Mouse (Mus musculus) spleen, embryonic (tissue): Measurements from ENCODE around the gene Gm10277.

Experiments
- CTCF ChIA-PET: fragments of 350-600 bp; sonication (Branson Sonifier 250); formaldehyde crosslinking; loops from one replicate; lab custom pipeline; 2022; lab: Charles Lee

Gm10277 gene

DNA sequence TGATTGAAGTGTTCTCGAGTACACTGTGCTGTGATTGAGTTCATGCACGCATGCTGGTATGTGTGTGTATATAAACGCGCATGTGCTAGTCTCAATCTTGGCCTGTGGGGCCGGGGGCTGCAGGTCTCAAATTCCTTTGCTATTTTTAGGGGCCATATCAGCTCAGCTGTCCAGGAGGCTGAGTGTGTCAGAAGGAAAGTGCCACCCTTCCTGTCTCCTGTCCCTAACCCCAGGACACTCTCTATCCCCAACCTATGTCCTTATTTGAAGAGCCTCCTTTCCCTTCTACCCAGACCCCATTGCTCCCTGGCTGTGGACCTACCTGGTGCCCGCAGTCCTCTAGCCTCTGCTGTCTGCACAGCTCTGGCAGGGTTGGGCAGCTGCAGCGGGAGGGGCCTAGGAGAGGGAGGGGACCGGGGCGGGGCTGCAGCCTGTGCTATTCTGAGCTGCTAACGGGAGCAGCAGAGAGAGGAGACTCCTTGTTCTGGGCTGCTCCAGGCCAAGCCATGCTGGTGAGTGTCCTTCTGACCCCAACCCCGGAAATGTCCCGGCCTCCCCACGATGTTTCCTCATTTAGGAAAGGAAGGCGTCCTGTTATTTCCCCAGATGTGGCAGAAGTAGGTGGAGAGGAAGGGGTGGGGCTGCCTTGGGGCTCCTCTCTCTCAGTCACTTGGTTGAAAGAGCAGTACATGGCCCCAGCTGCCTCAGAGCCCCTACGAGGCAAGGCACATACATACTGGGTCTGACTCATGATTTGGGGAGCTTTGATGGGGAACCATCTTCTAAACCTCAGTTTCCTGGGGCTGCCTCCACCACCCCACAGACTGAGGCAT lies 13.5 kb upstream of the Gm10277 start:
- CTCF ChIA-PET: no interaction called here

DNA sequence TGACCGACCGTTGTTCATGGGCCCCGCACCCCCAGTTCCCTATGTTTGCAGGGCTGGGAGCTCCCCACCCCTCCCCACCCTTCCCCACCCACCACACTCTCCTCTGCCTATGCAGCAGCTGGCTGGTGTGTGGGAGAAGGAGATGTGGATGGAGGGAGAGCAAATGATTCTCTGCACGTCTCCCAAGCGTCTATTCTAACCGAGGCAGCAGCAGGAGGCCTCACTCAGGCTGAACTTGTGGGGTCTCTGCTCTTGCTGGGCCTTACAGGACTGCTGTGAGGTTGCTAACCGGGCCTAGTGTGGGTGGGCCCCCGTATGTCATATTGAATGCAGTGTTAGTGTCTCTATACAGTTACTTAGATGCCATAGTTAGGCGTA lies 12.9 kb upstream of the Gm10277 start:
- CTCF ChIA-PET: no interaction called here

DNA sequence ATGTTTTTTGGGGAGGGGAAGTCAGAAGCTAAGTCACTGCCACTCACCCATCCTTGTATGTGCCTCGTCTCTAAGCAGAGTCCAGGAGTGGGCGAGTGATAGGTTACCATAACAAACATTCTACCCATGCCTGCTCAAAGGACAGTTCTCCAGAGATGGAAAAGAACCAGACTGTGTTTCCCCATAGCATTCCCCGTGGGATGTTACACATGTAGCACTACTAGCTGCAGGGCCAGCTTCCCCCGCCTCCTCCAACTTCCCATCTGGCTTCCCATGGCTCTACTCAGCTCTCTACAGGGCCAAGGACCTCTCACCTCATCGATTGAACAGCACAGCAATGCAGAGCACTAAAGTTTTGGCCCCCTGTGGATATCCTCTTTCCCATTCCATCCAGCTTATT lies 7.7 kb upstream of the Gm10277 start:
- CTCF ChIA-PET: interaction anchor here (1.2 kb wide), 1 partner anchor 12 kb away, joined by 3 read pairs; no protein-coding TSS in a partner anchor

DNA sequence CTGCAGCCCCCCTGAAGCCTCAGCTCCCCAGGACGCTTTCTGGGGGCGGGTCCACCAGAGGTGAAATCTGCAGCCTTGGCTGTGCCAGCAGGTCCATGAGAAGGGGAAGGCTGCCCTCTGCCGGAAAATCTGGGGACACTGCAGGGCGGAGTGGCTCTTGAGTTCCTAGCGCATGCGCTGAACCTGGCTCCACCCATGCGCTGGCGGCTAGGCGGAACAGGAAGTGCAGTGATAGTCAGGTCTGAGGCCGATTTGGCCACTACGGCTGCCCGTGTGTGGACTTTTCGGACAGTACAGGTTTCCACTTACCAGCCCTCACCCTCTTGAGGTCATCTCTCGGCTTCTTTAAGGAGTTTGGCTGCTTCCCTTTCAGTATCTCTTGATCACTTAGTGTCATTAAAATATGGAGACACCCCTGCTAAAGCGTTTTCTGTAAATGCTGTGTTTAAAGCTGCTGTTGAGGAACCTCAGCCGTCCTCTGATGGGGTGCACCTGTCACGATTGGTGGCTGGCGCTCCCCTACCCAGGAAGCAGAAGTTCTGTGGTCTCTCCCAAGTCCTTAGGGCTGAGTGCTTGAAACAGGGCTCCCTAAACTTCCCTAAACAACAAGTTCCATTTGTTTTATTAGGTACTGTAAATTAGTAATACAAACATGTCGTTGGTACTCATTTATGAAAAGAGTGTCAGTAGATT lies 5.8 kb upstream of the Gm10277 start:
- CTCF ChIA-PET: interaction anchor here (0.5 to 1.1 kb wide), 3 partner anchors 31 to 164 kb away, joined by 3 to 7 read pairs (median 4); partner anchors contain the start of gene Myo18a

DNA sequence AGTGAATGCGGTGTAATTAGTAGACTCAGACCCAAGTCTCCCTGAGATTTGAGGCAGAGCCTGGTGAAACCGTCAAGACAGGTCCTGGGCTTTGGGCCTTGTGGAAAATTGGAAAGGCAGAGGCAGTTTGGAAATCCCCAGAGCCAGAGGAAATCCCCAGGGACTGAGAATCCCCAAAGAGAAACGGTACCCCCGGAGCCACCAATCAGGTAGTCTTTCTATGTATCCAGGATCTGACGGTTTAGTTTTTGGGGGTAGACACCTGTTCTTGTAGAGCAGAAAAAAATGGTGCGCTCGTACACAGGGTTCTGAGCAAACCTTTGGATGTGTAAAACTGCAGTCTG lies 5.0 kb upstream of the Gm10277 start:
- CTCF ChIA-PET: interaction anchor here (0.5 to 1.0 kb wide), 2 partner anchors 30 to 115 kb away, joined by 3 to 7 read pairs; partner anchors contain the start of gene Myo18a

DNA sequence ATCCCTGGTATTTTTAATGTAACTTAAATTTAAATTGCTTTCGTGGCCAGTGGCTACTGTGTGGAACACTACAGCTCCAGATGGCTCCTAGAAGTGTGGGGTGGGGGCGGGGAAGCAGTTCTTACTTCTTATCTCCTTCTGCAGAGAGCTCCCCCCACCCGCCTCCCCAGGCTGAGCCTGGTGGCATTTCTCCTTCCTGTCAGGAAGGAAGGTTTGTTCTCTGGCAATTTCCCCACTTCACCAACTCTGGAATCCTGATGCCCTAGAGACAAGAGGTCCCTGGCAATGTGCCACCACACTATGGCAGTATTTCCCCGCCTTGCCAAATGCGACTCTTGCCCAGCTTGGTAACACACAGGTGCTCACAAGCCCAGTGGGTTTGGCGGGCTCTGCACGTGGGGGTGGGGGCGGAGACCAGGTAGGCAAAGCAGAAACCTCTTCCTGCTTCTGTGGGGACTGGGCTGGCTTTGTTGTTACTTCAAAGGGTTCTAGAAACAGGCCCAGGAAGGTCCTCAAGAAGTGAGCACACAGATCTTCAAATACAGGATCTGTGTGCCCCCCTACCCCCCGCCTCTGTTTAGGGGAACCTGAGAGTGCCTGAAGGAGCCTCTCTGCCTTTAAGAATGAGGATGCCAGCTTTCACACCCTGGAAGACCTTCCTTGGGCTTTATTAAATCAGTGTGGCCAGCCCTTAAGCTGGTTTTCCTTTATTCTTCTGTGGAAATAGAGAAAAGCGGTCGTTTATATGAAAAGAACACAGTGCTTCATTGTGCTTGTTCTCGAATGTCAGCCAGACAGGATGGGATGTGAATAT lies 4.4 kb upstream of the Gm10277 start:
- CTCF ChIA-PET: interaction anchor here (0.6 to 1.0 kb wide), 2 partner anchors 29 to 494 kb away, joined by 3 read pairs; partner anchors contain the start of gene Myo18a

DNA sequence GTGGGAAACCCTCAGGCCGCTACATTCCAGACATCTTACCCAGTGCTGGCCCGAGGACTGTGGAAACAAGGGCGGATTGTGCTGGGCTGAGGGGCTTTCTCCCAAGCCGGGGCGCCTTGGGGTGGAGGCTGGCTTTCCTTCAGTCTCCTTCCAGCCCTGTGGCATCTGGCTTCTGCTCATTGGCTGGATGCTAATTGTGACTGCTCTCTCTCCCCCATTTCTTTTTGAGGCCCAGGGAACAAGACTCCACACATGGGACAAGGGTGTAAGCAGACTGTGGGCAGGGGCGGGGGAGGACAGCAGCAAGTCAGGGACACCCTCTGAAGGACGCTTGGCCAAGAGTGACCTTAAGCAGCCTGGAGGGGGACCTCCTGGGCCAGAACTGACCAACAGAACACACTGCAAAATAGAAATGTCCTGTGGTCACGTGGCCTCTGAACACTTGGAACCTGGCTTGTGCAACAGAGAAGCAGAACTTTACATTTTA lies 3.7 kb upstream of the Gm10277 start:
- CTCF ChIA-PET: no interaction called here

DNA sequence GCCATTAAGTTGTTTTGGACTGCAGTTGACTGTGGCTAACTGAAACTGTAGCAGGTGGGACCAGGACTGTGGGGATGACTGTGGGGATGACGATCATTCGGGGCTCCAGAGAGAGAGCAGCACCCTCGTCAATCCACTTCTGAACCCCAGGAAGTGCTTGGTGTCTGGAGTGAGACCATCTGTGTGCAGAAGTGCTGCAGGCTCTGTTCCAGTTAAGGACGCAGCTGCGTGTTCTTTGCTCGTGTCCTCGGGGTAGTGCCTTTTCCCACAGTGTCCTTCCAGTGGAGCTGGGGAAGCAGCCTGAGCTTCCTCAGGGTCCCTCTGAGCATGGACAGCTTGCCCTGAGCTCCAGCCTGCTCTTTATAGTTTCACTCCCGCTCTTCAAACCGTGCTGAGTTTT lies 2.7 kb upstream of the Gm10277 start:
- CTCF ChIA-PET: no interaction called here

DNA sequence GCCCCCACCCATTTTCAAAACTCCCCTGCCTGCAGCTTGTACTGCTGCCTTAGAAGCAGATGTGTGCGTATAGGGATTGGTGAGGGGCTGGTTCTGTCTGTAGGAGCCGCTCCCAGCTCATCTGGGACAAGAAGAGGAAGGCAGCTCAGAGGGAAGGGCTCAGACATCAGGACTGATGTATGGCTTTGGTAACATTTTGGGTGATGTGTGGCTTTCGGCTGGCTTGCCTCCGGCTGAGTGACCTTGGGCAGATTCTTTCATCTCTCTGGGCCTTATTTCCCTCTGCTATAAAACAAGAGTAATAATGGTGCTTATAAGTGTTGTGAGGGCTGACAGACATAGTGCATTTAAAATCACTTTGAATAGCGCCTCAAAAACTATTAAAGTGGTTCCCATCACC lies 2.0 kb upstream of the Gm10277 start:
- CTCF ChIA-PET: interaction anchor here (0.7 kb wide), 1 partner anchor 183 kb away, joined by 13 read pairs; no protein-coding TSS in a partner anchor

DNA sequence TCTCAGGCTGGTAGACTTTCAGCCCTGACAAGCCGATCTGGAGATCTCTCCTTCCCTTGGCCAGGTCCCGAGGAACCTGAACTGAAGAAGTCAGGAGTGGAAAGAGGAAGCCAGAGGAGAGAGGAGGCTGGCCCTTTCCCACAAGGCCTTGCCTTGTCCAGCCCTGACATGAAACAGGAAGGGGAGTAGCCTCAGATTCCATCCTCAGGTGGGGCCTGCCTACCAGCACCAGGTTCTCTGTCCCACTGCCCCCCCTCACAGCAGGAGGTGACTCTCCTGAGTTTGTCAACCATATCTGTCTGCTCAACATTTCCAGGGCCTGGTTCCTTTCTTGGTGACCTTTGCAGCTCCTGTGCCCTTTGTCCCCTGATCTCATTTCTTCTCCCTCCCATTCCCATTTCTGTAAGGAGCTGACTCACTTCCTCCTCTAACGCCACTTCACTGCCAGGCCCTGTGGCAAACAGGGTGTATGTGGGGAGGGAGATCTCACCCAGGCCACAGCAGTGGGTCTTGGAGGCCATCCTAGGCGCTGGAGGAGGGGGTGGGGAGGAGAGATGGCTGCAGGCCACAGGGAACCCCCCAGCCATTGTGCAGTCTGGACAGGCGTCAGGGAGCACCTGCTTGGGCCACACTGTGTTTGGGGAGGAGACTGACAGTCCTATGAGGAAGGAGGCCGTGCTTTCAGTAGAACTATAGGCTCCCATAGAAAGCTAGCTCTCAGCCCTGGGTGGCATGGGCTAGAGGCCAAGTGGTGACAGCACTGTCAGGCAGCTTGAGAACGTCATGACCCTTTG lies 1.6 kb downstream of the Gm10277 start:
- CTCF ChIA-PET: interaction anchor here (0.6 kb wide), 2 partner anchors 9 to 75 kb away, joined by 3 to 5 read pairs; no protein-coding TSS in a partner anchor

DNA sequence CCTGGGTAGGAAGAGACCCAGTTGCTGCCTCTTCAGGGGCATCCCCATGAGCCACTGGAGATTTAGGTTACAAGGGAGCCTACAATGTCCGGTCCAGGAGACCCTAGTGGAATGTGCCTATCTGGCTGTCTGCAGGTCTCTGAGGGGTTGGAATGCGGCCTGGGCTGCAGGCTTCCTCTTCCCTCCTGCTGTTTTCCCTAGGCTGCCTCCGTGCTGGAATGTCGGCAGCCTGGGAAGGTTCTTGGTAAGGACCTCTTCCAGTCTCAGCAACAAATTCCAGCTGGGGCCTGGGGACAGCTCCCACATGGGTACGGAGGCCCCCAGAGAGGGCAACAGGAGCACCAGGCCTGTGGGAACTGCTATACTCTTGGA lies 2.2 kb downstream of the Gm10277 start:
- CTCF ChIA-PET: interaction anchor here (0.5 to 1.2 kb wide), 2 partner anchors 19 to 78 kb away, joined by 3 read pairs; no protein-coding TSS in a partner anchor

DNA sequence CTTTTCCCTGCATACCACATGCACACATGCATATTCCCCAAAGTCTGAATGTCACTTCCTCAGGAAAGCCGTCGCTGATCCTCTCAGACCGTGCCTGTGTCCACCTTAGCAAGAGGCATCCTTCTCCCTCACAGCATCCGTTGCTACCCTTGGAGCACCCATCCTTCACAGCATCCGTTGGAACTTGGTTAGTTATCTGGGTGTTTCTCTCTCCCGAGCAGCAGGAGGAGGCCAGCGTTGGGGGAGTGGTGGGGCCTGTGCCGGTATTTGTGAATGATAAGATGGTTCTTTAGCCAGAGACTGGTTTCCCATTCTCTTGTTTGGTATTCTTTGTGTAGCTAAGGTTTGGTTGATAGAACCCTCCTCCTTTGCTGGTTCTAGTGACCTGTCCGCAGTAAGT lies 2.7 kb downstream of the Gm10277 start:
- CTCF ChIA-PET: interaction anchor here (0.5 to 1.2 kb wide), 2 partner anchors 18 to 77 kb away, joined by 3 read pairs; no protein-coding TSS in a partner anchor

DNA sequence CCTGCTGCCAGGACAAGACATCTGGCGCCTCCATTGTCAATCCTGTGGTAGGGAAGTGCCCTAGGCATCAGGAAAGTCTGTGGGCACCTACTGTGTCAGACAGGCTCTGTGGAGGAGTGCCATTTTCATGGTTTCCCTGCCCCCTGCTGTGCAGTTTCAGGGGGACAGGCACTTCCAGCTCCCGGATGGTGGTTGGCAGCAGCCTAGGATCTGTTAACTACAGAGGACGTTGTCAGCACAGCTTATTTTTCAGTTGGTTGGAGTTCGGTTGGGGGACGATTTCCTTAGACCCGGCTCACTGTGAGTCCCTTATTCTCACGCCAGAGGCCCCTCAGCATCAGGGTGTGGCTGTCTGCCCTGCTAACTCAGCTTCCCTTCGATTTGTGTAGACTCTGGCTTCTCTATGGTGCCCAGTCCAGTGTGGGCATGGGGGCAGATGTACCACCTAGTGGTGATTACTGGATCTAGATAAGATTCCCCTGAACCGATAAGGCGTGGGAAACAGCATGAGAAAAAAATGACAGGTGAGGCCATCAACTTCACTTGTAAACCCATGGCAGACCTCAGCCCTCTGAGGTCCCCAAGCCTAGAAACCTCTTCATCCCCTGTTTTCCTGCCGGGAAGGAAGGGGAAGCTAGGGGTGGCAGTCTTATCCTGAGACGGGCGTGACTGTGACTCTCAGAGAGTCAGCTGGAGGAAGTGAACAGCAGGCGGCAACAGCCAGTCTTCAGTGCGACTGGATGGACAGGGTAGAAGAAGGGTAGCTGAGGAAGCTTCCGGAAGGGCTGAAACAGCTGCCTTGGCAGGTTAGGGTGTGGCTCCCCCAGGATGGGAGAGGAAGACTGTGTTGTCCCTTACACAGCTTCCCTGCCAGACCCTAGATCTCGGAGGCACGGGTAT lies 3.5 kb downstream of the Gm10277 start:
- CTCF ChIA-PET: interaction anchor here (0.5 to 1.2 kb wide), 2 partner anchors 17 to 19 kb away, joined by 3 read pairs; no protein-coding TSS in a partner anchor

DNA sequence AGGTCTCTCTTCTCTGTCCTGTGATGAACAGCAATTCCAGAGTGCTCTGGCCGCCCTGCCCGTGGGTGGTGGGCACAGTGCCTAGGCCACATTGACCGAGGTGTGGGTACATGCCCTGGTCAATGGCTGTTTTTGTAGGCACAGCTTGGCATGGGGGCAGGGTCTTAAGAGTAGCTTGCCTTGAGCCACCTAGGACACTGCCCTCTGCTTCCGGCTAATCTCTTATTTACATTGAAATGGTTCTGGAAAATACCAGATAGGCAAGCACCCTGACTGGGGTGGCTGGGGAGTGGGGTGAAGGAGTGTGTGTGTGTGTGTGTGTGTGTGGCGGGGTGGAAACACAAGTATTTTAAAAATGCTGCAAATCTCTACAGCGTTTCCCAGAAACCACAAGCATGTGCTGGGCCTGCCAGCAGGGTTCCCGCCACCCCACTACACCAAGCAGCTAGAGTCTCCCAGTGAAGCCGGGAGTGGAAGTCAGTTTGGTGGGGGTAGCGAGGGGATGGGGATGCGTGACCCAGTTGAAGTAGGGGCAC lies 4.3 kb downstream of the Gm10277 start:
- CTCF ChIA-PET: interaction anchor here (0.7 kb wide), 1 partner anchor 14 kb away, joined by 4 read pairs; no protein-coding TSS in a partner anchor

DNA sequence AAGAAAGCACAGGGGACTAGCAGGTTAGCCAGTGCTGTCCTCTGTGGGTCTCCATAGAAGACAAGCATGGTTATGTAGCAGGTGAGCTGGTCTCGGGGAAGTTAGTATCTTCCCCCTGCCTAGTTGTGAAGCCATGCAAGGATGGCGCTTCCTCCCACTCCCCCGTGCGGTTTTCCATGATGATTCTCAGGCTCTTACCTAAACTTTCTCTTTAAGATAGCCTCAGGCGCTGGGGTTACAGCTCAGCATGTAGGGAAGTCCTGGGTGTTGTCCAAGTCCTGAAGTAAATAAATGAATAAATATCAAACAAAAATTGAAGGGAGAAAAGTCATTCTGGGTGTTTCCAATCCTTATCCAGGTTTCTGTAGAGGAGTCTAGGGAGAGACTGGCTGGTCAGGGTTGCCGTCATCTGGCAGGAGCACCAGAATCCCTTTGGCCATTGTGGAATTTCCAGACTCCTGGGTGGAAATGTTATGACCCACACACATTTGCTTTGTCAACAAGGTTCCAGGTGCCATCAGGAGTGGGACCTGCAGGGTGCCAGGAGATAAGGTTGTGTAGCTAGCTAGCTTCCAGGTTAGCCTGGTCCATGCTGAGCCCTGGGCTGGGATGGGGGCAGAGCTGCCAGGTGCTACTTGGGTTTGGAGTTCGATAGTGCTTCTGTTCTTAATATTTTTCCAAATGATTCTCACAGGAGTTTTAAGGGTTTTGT lies 5.3 kb downstream of the Gm10277 start:
- CTCF ChIA-PET: interaction anchor here (0.7 kb wide), 1 partner anchor 13 kb away, joined by 4 read pairs; no protein-coding TSS in a partner anchor

DNA sequence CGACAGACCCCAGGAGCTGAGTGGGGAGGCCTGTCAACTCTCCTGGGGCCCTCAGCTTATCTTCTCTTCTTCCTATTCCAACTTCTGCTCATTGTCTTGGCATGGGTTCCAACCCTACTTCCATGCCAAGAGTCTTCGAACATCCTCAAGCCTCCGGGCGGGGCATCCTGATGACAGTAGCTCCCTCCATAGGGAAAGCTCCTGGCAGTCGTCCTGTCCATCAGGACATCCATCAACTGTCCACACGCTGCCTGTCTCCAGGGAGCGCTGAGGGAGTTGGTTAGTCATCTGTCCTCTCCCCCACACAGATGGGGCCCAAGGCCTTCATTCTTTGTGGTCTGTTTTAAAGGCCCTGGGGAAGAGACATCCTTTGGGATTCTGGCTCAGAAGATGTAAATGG lies 6.5 kb downstream of the Gm10277 start:
- CTCF ChIA-PET: no interaction called here

DNA sequence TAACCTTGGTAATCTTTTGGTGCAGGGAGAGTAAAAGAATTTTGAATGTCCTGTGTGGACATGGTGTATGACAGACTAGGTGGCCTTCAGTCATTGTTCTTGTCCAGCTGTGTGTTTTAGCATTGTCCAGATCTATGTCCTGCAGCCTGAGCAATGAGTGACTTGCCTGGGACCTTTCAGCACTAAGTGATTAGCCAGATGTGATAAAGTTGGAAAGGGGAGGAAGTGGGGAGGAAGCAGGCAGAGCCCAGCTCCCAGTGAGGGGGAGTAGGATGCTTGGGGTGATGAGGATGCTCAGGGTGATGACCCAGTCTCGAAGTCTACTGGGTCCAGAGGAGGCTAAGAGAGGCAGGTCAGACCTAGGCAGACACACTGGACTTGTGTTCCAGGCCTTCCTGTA lies 8.3 kb downstream of the Gm10277 start:
- CTCF ChIA-PET: no interaction called here

DNA sequence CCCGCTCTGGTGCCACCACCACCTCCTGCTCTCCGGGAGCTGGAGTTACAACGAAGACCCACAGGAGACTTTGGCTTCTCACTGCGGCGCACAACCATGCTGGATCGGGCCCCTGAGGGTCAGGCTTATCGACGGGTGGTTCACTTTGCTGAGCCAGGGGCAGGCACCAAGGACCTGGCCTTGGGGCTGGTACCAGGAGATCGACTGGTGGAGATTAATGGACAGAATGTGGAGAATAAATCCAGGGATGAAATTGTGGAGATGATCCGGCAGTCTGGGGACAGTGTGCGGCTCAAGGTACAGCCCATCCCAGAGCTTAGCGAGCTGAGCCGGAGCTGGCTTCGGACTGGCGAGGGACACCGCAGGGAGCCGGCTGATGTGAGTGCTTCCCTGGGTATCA lies 9.6 kb downstream of the Gm10277 start:
- CTCF ChIA-PET: no interaction called here
